Mouse (Mus musculus) testis, postnatal 14 days (tissue): ENCODE data around the gene Gadd45b.
A peak's percentile ranks its signal among the peaks of the same experiment; 100 is the strongest.

Experiments
- DNase-seq: peaks from one replicate; pipeline ENCODE4 v3.0.0; 2021; ENCODE audit warnings: low spot score

Gene Gadd45b

GRCm38 (mm10) chr10:80909375-80910162 is 20.3 kb upstream of the Gadd45b start:
- no peak for DNase-seq

DNA sequence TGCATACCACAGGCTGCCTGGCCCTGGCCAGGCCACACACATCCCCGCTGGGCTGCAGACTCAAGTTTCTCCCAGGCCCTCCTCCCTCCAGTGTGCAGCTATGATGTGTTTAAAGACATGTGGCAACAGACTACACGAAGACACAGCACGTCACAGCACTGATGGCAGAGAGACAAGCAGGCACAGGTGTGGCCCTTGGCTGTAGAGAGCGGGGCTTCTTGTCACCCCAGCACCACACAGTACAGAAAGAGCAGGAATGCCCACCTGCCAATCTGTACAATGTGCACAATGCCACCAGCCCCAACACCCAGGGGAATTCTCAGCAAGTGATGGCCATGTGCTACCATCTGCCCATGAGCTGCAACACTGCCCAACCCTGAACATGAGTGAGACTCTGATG is 18.5 kb upstream of the Gadd45b start:
- no peak for DNase-seq

DNA sequence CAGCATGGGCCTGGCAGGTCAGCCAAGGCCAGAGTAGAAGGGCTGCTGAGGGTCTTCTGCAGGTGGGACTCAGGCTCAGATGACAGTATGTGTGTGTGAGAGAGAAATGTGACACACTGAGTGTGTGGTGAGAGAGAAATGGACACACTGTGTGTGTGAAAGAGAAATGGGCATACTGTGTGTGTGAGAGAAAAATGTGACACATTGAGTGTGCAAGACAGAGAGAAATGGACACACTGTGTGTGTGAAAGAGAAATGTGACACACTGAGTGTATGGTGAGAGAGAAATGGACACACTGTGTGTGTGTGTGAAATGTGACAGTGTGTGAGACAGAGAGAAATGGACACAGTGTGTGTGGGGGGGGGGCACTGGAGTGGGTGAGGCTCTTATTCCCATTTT is 18.0 kb upstream of the Gadd45b start:
- no peak for DNase-seq

DNA sequence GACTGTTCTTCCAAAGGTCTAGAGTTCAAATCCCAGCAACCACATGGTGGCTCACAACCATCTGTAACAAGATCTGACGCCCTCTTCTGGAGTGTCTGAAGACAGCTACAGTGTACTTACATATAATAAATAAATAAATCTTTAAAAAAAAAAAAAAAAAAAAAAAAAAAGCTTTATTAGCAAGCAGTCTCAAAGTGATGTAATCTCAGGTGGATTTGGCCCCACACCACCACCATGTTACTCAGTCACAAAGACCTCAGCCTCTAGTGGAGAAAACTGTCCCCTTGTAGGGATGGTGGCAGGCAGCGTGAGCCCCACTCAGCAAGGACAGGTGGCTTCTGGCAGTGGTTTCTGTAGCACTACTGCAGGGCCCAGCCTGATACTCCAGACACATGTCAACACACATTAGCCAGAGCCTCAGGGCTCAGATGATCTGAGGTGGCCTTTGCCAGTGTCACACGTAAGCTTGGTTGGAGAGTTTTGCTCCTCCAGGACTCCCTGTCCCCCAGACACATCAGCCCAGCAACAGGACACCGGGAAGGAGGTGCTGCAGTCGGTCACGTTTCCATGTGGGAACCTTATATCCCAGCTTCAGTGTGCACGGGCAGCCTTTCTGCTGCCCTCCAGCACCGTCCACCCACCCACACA is 16.4 kb upstream of the Gadd45b start:
- DNase-seq, result no peak

- no peak for DNase-seq
Measured at GRCm38 (mm10) chr10:80914253-80914656, 15.6 kb upstream of the Gadd45b start.

- DNase-seq, result no peak
Measured at GRCm38 (mm10) chr10:80915260-80915659, 14.6 kb upstream of the Gadd45b start.

- no peak for DNase-seq
Measured at GRCm38 (mm10) chr10:80915736-80916135, 14.1 kb upstream of the Gadd45b start.

GRCm38 (mm10) chr10:80917336-80917778 is 12.5 kb upstream of the Gadd45b start:
- no peak for DNase-seq

GRCm38 (mm10) chr10:80917779-80918434 is 12.0 kb upstream of the Gadd45b start, which contains the start of gene Lmnb2:
Gene Lmnb2 (minus strand): TSS chr10:80918245.
- DNase-seq, result peak; percentile 73

GRCm38 (mm10) chr10:80921923-80922322 is 8.0 kb upstream of the Gadd45b start:
- DNase-seq, result no peak

GRCm38 (mm10) chr10:80925472-80925871 is 4.4 kb upstream of the Gadd45b start:
- DNase-seq, result no peak

DNA sequence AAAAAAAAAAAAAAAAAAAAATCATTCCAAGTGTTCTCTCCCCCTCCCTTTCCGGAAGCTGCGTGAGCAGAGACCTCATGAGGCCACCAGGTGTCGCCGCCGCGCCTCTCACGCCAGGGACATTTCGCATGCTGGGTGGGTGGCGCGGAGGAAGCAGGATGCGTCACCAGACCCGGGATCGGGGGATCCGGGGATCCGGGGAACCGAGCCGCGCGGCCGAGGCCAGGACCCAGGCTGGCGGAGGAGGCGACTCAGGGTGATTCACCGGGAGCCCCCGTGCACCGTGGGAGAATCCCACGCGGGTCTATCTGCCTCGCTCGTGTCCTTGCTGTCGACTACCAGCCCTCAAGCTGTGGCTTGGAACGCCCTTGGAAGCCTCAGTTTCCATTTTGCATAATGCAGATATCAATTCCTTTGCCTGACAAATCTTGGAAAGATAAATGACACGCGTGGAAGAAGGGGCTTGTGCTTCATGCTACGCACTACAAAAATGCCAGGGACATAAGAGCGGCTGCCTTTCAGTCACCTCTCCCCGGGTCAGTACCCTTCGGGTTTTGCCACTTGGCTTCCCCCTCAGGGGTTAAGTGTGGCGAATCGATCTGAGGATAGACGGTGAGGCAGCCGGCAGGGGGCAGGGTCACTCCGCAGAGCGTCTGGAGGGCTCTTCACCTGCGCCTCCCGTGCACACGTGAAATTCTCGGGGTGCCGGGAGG is 1.1 kb upstream of the Gadd45b start:
- DNase-seq, result peak; percentile 85

GRCm38 (mm10) chr10:80930361-80931152 is 684 bp downstream of the Gadd45b start:
- no peak for DNase-seq

DNA sequence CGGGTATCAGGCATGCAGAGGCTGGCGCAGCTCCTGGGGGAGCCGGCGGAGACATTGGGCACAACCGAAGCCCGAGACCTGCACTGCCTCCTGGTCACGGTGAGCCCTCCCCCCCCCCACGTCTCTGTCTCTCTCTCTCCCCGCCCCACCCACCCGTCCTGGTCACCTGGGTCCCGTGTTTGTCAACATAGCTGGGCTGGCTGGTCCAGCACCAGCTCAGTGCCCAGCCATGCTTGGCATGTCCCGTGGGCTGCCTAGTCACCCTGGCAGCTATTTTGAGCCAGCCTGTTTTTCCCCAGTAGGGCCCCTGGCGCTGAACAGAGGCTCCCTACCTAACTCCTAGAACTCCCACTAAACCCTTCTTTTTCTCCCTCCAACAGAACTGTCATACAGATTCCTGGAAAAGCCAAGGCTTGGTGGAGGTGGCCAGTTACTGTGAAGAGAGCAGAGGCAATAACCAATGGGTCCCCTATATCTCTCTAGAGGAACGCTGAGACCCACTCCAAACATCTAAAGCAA is 1.3 kb downstream of the Gadd45b start:
- no peak for DNase-seq

DNA sequence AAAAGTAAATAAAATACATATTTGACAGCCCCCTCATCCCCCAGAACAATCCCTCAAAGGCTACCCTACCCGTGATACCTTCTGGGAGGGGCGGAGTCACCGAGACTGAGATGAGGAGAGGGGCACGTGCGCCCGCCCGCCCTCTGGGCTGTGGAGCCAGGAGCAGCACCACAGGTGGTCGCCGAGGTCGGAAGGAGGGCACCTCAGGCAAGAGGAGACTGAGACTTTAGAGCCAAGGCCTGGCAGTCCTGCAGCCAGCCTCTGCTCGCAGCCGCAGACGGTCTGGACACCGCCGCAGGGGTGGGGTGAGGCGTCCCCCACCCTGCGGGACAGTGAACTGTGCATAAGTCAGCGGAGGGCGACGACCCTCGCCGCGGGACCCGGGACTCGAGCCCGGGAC is 1.8 kb downstream of the Gadd45b start:
- no peak for DNase-seq

GRCm38 (mm10) chr10:80932206-80932605 is 2.3 kb downstream of the Gadd45b start:
- no peak for DNase-seq

DNA sequence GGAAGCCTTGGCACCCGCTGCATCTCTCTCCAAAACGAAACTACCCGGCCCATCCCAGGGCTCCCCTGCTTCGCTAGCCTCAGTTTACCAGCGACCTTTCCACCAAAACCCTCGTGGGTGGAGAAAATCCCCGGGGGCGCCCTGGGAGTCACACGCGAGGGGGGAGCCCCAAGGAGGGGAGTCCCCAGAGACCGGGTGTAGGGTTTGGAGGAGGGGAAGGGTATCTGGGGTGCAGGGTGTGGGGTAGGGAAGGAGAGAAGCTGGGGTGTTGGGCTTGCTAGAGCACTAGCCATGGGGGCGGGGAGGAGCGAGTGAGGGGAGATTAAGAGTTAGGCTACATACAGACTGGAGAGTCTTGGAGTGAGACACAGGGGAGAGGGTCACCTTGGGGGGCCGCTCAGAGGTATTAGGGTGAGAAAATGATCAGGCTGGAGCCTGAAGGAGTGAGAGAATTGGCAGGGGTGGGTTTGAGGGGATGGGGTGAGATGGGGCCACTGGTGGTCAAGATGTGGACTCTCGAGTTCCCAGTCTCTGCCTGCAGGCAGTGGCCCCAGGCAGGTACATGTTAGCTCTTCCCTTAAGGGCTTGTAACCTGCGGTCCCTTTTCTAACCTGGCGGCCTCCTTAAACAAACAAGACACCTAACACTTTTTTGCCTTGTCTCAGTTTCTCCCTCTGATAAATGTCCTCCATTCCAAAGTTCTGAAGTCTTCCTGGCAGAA is 3.0 kb downstream of the Gadd45b start:
- DNase-seq, result no peak

DNA sequence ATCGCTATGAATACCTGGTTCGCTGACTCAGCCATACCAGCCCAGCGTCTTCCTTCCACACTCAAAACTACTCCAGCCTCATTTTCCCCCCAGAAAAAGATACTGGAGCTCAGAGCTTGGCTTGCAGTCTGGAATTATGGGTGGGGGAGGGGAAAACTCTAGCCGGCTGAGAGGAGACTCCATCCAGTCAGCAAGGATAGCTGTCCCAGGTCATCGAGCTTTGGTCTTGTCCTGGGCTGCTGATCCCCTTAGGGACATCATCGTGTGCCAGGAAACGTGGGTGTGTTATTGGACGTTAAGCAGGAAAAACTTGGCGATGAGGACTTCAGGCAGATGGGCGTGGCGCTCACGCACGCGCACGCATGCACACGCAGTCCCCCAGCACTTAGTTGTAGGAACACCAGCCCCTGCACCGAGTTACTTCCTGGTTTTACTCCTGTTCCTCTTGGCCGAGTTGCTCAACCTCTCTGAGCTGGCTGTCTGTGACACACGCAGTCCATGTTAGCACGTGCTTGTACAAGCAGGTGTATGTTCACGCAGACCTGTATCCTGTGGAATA is 3.6 kb downstream of the Gadd45b start:
- DNase-seq, result no peak

DNA sequence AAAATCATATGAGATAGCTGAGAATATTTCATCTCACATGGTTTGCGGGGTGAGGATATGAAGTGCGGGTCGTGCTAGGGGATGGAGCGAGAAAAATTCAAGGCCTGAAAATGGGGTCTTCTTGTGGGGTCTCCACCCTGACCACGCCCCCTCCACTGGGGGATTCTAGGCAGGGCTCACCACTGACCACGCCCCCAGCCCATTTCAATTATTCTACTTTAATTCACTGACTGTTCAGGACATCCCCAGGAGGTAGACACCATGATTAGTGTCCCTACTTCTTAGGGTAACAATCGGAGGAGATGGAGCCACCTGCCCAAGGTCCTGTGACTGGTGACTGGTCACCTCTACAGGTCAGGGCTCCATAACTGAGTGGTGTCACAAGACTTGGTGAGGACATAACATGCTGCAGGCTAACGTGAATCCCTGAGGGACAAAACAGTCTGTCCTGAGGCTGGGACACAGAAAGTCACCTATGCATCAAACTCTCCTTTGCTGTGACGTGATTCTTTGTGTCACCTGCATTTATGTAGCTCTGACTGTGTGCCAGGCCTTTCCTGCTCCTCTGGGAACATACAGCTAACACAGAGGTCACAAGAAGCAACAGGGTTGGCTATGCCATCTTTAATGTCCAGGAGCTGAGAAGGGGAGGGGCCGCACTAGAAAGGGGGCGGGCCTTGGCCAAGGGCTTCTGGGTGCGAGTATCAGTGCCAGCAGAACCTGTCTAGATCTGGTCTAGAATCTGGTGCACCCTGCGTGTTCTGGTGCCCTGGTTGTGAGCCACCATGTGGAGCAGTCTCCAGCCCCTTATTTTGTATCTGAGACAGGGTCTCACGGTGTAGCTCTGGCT is 4.5 kb downstream of the Gadd45b start:
- DNase-seq, result no peak
